Mouse (Mus musculus) brain, embryonic 18.5 days (tissue): ENCODE measurements around the gene Vmn1r29.
"Not testable (repeated sequence)": the region's sequence is repeated elsewhere in the genome, so short reads cannot be mapped to it uniquely, and the experiment has no call there.

Source experiments
- DNase-seq: peaks from one replicate; pipeline ENCODE4 v3.0.0-alpha.2; 2012; ENCODE audit warnings: low read depth, low spot score

Vmn1r29 gene

GRCm38 (mm10) chr6:58301249-58301648, at the start of gene Vmn1r29:
Gene Vmn1r29, plus strand, starts transcription at chr6:58301549.
- DNase-seq, result no peak

GRCm38 (mm10) chr6:58261737-58262136, 39.6 kb upstream of the Vmn1r29 start, which contains the start of gene Vmn1r28:
Gene Vmn1r28, plus strand, starts transcription at chr6:58262037.
- DNase-seq, result no peak

- DNase-seq, result not testable (repeated sequence)
Measured at GRCm38 (mm10) chr6:58279661-58280060, 21.7 kb upstream of the Vmn1r29 start.

GRCm38 (mm10) chr6:58292201-58292600, 9.1 kb upstream of the Vmn1r29 start:
- DNase-seq, result no peak

- DNase-seq, result not testable (repeated sequence)
Measured at GRCm38 (mm10) chr6:58298511-58298910, 2.8 kb upstream of the Vmn1r29 start.

- DNase-seq, result not testable (repeated sequence)
Measured at GRCm38 (mm10) chr6:58330686-58331085, 29.3 kb downstream of the Vmn1r29 start.
